Comparison of ENCODE assay signal across 13 mouse cellular contexts in the genomic region with DNA sequence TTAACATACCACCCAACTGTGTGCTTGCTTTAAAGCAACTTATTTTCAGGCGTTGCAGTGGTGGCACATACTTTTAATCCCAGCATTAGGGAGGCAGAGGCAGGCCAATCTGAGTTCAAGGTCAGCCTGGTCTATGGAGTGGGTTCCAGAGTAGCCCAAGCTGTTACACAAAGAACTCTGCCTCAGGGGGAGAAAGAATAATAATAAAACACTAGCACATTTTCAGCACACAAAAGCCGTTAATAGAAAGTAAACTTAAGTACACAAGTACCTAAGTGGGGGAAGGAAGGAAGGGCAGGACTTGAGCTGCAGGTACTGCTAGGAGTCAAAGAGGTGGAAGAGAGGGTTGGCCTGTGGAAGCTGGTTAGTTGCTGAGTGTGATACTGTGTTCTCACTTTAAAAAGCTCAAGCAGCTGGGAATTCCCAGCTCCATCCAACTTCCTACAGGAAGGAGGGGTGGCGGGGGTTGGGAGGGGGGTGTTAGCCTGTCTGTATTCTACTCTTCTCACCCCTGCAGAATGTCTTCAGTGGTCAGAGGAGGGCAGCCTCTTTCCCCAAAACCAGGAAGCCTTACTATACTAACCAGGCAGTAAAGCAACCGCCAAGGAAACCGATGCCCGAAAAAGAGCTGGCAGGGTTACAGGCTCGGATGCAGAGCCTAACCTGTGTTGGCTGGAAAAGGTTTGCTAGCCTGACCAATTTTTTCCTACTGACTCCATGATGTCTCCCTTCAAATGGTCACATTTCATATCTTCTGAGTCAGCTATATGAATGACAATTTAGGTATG. TPM values are rescaled to one million over a fixed set of nuclear protein-coding genes. Genes with fewer than 3 reads are reported as not detected.
A peak's percentile ranks its signal among the peaks of the same experiment; 100 is the strongest.
DNase-seq lines count a peak whose midpoint lies in the region; ATAC-seq and TF ChIP-seq lines count a peak whose summit lies in the region.
"Had no signal": no experiment of that assay in that cellular context is flagged by ENCODE, and none has a peak within 500 bp of the region (broad histone marks: within the 10 kb centered on the region; RNA-seq: fewer than 3 reads in every experiment).

No protein-coding gene starts in this region.

- peaks cover 6% of the 10 kb centered on the region; the same call in 1 of the 2 replicates for H3K36me3 ChIP-seq in intestine, embryonic 14.5 days (ENCODE audit: control insufficient read depth, insufficient read depth, low read length)
- peaks cover 8% of the 10 kb centered on the region for H3K36me3 ChIP-seq in intestine, postnatal 0 days (ENCODE audit: control insufficient read depth, insufficient read depth)
- 0 out of 2 replicates have a peak, but pooled peaks cover 2% of the 10 kb centered on the region for H3K36me3 ChIP-seq in midbrain, embryonic 11.5 days (ENCODE audit: control insufficient read depth, insufficient read depth, low read length)
- H3K36me3 ChIP-seq in midbrain, embryonic 14.5 days (ENCODE audit: control insufficient read depth, insufficient read depth, low read length): peaks cover 6% of the 10 kb centered on the region; the same call in 1 of the 2 replicates
- peaks cover 6% of the 10 kb centered on the region; the same call in 1 of the 2 replicates for H3K36me3 ChIP-seq in stomach, embryonic 16.5 days (ENCODE audit: control insufficient read depth, insufficient read depth, low read length)

- no peak overlapping the region for H3K4me3 ChIP-seq in intestine, embryonic 14.5 days (ENCODE audit: low read depth, low read length)
- no peak overlapping the region for H3K4me3 ChIP-seq in intestine, postnatal 0 days (ENCODE audit: low read depth, low read length)
- no peak overlapping the region for H3K4me3 ChIP-seq in midbrain, embryonic 11.5 days (ENCODE audit: low read depth, low read length)
- no peak overlapping the region for H3K4me3 ChIP-seq in midbrain, embryonic 14.5 days (replicated peaks; ENCODE audit: low read depth, low read length)
- H3K4me3 ChIP-seq in stomach, embryonic 16.5 days (replicated peaks; ENCODE audit: low read length): no peak overlapping the region

- peaks cover 2% of the 10 kb centered on the region; the same call in 1 of the 2 replicates for H3K4me1 ChIP-seq in intestine, embryonic 14.5 days (replicated peaks; ENCODE audit: control insufficient read depth, insufficient read depth, low read length)
- H3K4me1 ChIP-seq in intestine, postnatal 0 days (replicated peaks; ENCODE audit: control insufficient read depth, insufficient read depth, low read length): no peaks in the 10 kb centered on the region
- H3K4me1 ChIP-seq in midbrain, embryonic 11.5 days (ENCODE audit: control insufficient read depth, insufficient read depth, low read length): no peaks in the 10 kb centered on the region
- H3K4me1 ChIP-seq in midbrain, embryonic 14.5 days (ENCODE audit: control insufficient read depth, insufficient read depth, low read length): no peaks in the 10 kb centered on the region
- H3K4me1 ChIP-seq in stomach, embryonic 16.5 days (ENCODE audit: control insufficient read depth, insufficient read depth, low read length): peaks cover 43% of the 10 kb centered on the region

- H3K9me3 ChIP-seq in intestine, embryonic 14.5 days (ENCODE audit: control insufficient read depth, low read length): no peaks in the 10 kb centered on the region
- no peaks in the 10 kb centered on the region for H3K9me3 ChIP-seq in intestine, postnatal 0 days (ENCODE audit: control insufficient read depth)
- H3K9me3 ChIP-seq in midbrain, embryonic 11.5 days (ENCODE audit: control insufficient read depth, low read length): no peaks in the 10 kb centered on the region
- H3K9me3 ChIP-seq in midbrain, embryonic 14.5 days (ENCODE audit: control insufficient read depth, low read length): no peaks in the 10 kb centered on the region
- no peaks in the 10 kb centered on the region for H3K9me3 ChIP-seq in stomach, embryonic 16.5 days (replicated peaks; ENCODE audit: control insufficient read depth, low read length)

- H3K27me3 ChIP-seq in intestine, embryonic 14.5 days (replicated peaks; ENCODE audit: control insufficient read depth, insufficient read depth, low read length): no peaks in the 10 kb centered on the region
- no peaks in the 10 kb centered on the region for H3K27me3 ChIP-seq in intestine, postnatal 0 days (replicated peaks; ENCODE audit: control insufficient read depth, insufficient read depth, low read length)
- no peaks in the 10 kb centered on the region for H3K27me3 ChIP-seq in midbrain, embryonic 11.5 days (ENCODE audit: control insufficient read depth, insufficient read depth, low read length)
- no peaks in the 10 kb centered on the region for H3K27me3 ChIP-seq in midbrain, embryonic 14.5 days (ENCODE audit: control insufficient read depth, insufficient read depth, low read length)
- no peaks in the 10 kb centered on the region for H3K27me3 ChIP-seq in stomach, embryonic 16.5 days (ENCODE audit: control insufficient read depth, insufficient read depth, low read length)

- no peak overlapping the region for H3K9ac ChIP-seq in intestine, embryonic 14.5 days (ENCODE audit: low read length)
- no peak overlapping the region for H3K9ac ChIP-seq in intestine, postnatal 0 days (ENCODE audit: low read depth, low read length)
- no peak overlapping the region for H3K9ac ChIP-seq in midbrain, embryonic 11.5 days (ENCODE audit: low read length)
- no peak overlapping the region for H3K9ac ChIP-seq in midbrain, embryonic 14.5 days (replicated peaks; ENCODE audit: low read length)
- H3K9ac ChIP-seq in stomach, embryonic 16.5 days (ENCODE audit: low read length): peak overlapping the region; percentile 2; the same call in 1 of the 2 replicates

- no peak overlapping the region for H3K4me2 ChIP-seq in intestine, embryonic 14.5 days (ENCODE audit: low read length)
- no peak overlapping the region for H3K4me2 ChIP-seq in intestine, postnatal 0 days (replicated peaks; ENCODE audit: low read depth)
- no peak overlapping the region for H3K4me2 ChIP-seq in midbrain, embryonic 11.5 days
- H3K4me2 ChIP-seq in midbrain, embryonic 14.5 days (ENCODE audit: low read length): no peak overlapping the region
- no peak overlapping the region for H3K4me2 ChIP-seq in stomach, embryonic 16.5 days (ENCODE audit: low read depth, low read length)

- TF ChIP-seq CTCF in intestine, postnatal 0 days (IDR thresholded peaks at IDR 0.05; ENCODE audit: low read depth): no peak

- peak; percentile 38 for DNase-seq in adrenal gland, adult 2 months
- DNase-seq in adrenal gland, adult 8-10 months: no peak
- DNase-seq in intestine, embryonic 14.5 days (ENCODE audit: low spot score): no peak
- DNase-seq in midbrain, embryonic 11.5 days (ENCODE audit: low spot score, missing footprints): peak; percentile 8
- no peak for DNase-seq in midbrain, embryonic 14.5 days
- no peak for DNase-seq in thymus, postnatal 14 days
- DNase-seq: cerebellum, adult 9-11 months; thymus, postnatal 36 days had no signal

- no peak for ATAC-seq in intestine, embryonic 14.5 days (replicated peaks; ENCODE audit: low FRiP score, low TSS enrichment, low read depth)
- no peak for ATAC-seq in intestine, postnatal 0 days
- no peak for ATAC-seq in midbrain, embryonic 11.5 days (ENCODE audit: low FRiP score)
- ATAC-seq in midbrain, embryonic 14.5 days (ENCODE audit: low FRiP score, low TSS enrichment): no peak
- no peak for ATAC-seq in stomach, embryonic 16.5 days (ENCODE audit: insufficient read depth, low FRiP score)

- peak overlapping the region; percentile 29; the same call in 1 of the 2 replicates for H3K27ac ChIP-seq in intestine, embryonic 14.5 days (ENCODE audit: low read depth)
- H3K27ac ChIP-seq in intestine, postnatal 0 days (ENCODE audit: low read depth, low read length): no peak overlapping the region
- H3K27ac ChIP-seq in midbrain, embryonic 11.5 days (ENCODE audit: low read depth, low read length): no peak overlapping the region
- no peak overlapping the region for H3K27ac ChIP-seq in midbrain, embryonic 14.5 days (replicated peaks; ENCODE audit: low read depth, low read length)
- H3K27ac ChIP-seq in stomach, embryonic 16.5 days (ENCODE audit: low read length): peak overlapping the region; percentile 71

- 87% methylated on average over 7 of the region's 7 CpGs for WGBS in intestine, embryonic 14.5 days
- 69% methylated on average over 7 of the region's 7 CpGs for WGBS in intestine, postnatal 0 days
- WGBS in midbrain, embryonic 11.5 days: 87% methylated on average over 7 of the region's 7 CpGs
- 91% methylated on average over 7 of the region's 7 CpGs for WGBS in midbrain, embryonic 14.5 days
- 70% methylated on average over 7 of the region's 7 CpGs for WGBS in stomach, embryonic 16.5 days

RNA-seq across cellular contexts. Expression of gene Zfp787, which starts 9.4 kb away (rescaled TPM):
- 10 to 100 TPM; 41.8 to 41.9 TPM for total RNA-seq in adrenal gland, adult 2 months (2021)
- 73.8 and 87.1 TPM in 2 replicates for polyA plus RNA-seq in adrenal gland, adult 2 months (2012; rRNA removed)
- 10 to 100 TPM; 42.8 to 60.3 (median 58.4) TPM for total RNA-seq in adrenal gland, adult 8-10 months (2022)
- 14.2 and 14.6 TPM in 2 replicates for polyA plus RNA-seq in intestine, embryonic 14.5 days (2014; fragmentation: Nextera tagmentation; extraction: Ambion mirVana)
- polyA plus RNA-seq in intestine, postnatal 0 days (2015; fragmentation: Nextera tagmentation; extraction: Ambion mirVana): 42.2 and 46.5 TPM in 2 replicates
- 13.5 and 14.7 TPM in 2 replicates for polyA plus RNA-seq in midbrain, embryonic 11.5 days (2014; fragmentation: Nextera tagmentation; extraction: Ambion mirVana)
- polyA plus RNA-seq in midbrain, embryonic 14.5 days (2014; fragmentation: Nextera tagmentation; extraction: Ambion mirVana): 12.0 and 19.1 TPM in 2 replicates
- polyA plus RNA-seq in stomach, embryonic 16.5 days (2015; fragmentation: Nextera tagmentation; extraction: Ambion mirVana): 15.0 and 22.0 TPM in 2 replicates

RNA-seq across cellular contexts. Expression of gene Zfp444, which starts 25.6 kb away (rescaled TPM):
- 10 to 100 TPM; 22.5 to 31.1 TPM for total RNA-seq in adrenal gland, adult 2 months (2021)
- polyA plus RNA-seq in adrenal gland, adult 2 months (2012; rRNA removed): 50.7 and 61.8 TPM in 2 replicates
- total RNA-seq in adrenal gland, adult 8-10 months (2022): 10 to 100 TPM; 33.7 to 39.7 (median 35.2) TPM
- polyA plus RNA-seq in intestine, embryonic 14.5 days (2014; fragmentation: Nextera tagmentation; extraction: Ambion mirVana): 49.9 and 54.0 TPM in 2 replicates
- 18.5 and 18.7 TPM in 2 replicates for polyA plus RNA-seq in intestine, postnatal 0 days (2015; fragmentation: Nextera tagmentation; extraction: Ambion mirVana)
- polyA plus RNA-seq in midbrain, embryonic 11.5 days (2014; fragmentation: Nextera tagmentation; extraction: Ambion mirVana): 69.4 and 72.2 TPM in 2 replicates
- 82.8 and 94.7 TPM in 2 replicates for polyA plus RNA-seq in midbrain, embryonic 14.5 days (2014; fragmentation: Nextera tagmentation; extraction: Ambion mirVana)
- polyA plus RNA-seq in stomach, embryonic 16.5 days (2015; fragmentation: Nextera tagmentation; extraction: Ambion mirVana): 28.8 and 32.7 TPM in 2 replicates

RNA-seq across cellular contexts. Expression of gene Galp, which starts 50.5 kb away (rescaled TPM):
- total RNA-seq in adrenal gland, adult 2 months (2021): not detected
- polyA plus RNA-seq in adrenal gland, adult 2 months (2012; rRNA removed): not detected in 2 replicates
- total RNA-seq in adrenal gland, adult 8-10 months (2022): not detected
- not detected in 2 replicates for polyA plus RNA-seq in intestine, embryonic 14.5 days (2014; fragmentation: Nextera tagmentation; extraction: Ambion mirVana)
- polyA plus RNA-seq in intestine, postnatal 0 days (2015; fragmentation: Nextera tagmentation; extraction: Ambion mirVana): not detected in 2 replicates
- not detected in 2 replicates for polyA plus RNA-seq in midbrain, embryonic 11.5 days (2014; fragmentation: Nextera tagmentation; extraction: Ambion mirVana)
- polyA plus RNA-seq in midbrain, embryonic 14.5 days (2014; fragmentation: Nextera tagmentation; extraction: Ambion mirVana): not detected in 2 replicates
- not detected in 2 replicates for polyA plus RNA-seq in stomach, embryonic 16.5 days (2015; fragmentation: Nextera tagmentation; extraction: Ambion mirVana)
- total RNA-seq: adrenal gland, postnatal 36 days; left cerebral cortex, adult 18-20 months had no signal
- polyA plus RNA-seq: spleen, adult 2 months had no signal

Comparison
In these comparisons a context has a peak if more than half of its experiments do, and no peak if none do; other contexts are left out.
1. DNase-seq: peak in adrenal gland, adult 2 months (single experiment) and midbrain, embryonic 11.5 days (single experiment); none in adrenal gland, adult 8-10 months (single experiment), intestine, embryonic 14.5 days (single experiment), midbrain, embryonic 14.5 days (single experiment) and thymus, postnatal 14 days (single experiment).
2. H3K27ac ChIP-seq: peak in intestine, embryonic 14.5 days (single experiment) and stomach, embryonic 16.5 days (single experiment); none in intestine, postnatal 0 days (single experiment), midbrain, embryonic 11.5 days (single experiment) and midbrain, embryonic 14.5 days (single experiment).